Mouse (Mus musculus): ENCODE measurements around the gene Slc23a4.

Gene Slc23a4

DNA sequence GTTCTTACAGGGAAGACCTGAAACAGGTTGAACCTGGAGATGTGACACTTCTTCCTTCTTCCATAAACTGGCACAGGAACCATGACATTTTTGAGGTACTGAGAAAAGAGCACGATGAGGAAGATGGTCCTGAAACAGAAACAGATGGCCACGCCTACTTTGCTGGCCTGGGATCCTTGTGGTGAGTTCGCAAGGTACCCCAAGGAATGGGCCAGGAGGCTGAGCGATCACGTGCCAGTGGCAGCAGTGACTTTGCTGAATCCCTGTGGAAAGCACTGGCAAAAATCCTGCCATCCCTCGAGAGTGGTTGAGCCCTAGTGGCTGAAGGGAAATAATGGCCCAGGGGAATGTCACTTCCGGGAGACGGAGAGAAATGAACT is 32.4 kb downstream of the Slc23a4 start:
- DNase-seq (ENCODE audit: low read depth, low spot score), result no peak

DNA sequence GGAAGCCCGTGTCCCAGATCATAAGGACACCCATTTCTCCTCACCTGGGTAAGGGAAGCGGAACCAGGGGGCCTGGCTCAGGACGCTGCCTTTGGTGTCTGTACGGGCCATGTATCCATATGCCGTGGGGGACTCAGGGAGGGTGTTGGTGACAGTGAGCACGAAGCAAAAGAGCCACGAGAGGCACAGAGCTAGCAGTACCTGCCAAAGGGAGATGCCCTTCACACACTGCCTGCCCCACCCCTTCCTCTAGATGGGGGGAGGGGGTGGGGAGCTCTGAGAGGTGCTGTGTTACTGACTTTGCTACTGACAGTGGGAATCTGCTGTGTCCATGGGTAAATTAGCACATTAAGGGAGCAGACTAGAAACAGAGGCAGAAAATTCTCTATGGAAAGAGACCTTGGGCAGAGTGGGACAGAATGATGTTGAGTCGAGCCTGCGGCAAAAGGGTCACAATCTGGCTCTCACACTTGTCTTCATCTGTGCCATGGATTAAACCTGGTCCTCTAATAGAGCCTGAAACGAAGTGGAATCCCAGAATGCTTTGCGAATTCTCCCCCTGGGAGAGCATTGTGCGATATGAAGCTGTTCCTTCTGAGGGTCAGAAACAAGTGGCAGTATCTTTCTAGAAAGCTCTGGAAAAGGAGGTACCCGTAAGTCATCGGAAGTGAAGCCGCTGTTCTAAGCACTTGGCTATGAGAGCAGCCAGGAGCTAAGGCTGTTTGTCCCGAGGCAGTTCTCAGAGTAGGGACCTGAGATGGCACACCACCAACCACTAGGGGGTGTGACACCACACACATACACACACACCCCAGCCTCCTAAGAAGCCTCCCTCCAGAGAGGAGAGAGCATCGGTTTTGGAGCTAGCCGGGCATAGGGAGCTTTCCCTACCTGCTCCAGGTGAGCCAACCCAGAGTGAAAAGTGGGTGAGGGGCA is 33.0 kb downstream of the Slc23a4 start:
- no peak for DNase-seq (ENCODE audit: low read depth, low spot score)

GRCm38 (mm10) chr6:34951956-34952667 is 36.1 kb downstream of the Slc23a4 start:
- no peak for DNase-seq (ENCODE audit: low read depth, low spot score)

DNA sequence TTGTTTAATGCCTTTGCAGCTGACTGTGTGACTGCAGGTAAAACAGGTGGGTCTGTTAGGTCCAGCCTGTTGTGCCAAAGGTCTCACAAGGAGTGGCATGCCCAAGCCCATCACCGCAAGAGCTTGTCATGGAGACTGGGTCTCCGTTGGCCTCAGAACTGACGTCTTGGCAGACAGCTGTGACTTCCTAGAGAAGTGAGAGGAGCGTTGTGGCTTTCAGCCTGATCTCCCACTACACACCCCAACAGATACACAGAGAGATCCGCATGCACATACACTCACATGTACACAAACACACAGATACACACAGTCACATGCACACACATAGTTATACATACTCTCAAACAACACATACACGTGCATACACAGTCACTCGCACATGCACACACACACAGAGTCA is 36.7 kb downstream of the Slc23a4 start:
- DNase-seq (ENCODE audit: low read depth, low spot score), result no peak

DNA sequence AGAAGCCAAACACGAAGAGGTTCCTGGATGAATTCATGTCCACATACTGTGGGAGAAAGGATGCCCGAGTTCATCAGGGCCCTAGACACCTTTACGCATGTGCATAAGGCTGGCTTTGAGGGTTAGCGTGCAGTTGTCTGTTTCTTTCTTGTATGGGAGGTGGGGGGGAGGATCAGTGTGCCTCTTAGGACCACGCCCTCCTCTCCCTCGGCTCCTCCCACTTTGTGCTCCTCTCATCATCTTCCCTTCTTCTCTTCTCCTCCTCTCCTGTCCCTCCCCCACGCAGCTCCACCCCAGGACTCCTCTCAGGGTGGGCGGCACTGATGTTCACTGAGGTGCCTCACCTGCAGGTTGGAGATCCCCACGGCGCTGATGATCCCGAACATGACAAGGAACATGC is 39.7 kb downstream of the Slc23a4 start:
- no peak for DNase-seq (ENCODE audit: low read depth, low spot score)

DNA sequence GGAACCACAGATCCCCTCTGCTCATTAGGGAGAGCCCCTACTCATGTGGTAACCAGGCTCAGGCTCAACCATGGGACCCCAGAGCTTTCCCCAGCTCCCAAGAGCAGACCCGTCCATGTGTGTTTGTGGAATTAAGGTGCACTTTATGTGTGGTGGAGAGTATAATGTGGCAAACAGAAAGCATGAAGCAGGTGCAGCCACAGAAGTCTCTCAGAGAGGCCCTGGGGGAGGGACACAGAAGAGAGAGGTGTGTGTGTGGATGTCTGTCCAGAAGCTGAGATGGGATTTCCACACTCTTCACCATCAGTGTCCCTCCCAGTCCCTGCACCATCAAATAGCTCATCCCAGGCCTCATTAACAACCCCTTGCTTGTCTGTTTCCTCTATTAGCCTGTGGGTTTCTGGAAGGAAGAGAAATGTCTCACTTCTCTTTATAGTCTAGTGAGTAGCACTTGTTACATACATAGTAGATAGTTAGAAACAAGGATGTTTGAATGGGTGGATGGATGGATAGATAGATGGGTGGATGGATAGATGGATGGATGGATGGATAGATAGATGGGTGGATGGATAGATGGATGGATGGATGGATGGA is 41.6 kb downstream of the Slc23a4 start:
- DNase-seq (ENCODE audit: low read depth, low spot score), result no peak

DNA sequence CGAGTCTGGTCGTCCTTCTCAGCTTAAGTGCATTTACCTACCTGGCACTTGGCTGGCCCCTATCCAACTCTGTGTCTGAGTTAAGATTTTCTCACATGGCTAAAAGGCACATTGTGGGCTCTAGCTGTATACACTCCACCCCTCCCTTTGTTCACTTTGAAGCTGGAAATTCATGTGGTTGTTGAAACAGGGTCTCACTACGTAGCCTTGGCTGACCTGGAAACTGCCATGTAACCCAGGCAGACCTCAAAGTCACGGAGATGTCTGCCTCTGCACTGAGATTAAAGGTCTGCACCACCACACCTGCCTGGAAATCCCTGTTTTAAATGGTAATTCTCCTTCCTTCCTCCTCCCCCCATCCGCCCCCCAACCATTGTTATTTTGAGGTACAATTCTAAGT is 44.7 kb downstream of the Slc23a4 start:
- no peak for DNase-seq (ENCODE audit: low read depth, low spot score)

- DNase-seq (ENCODE audit: low read depth, low spot score), result no peak
Observed at GRCm38 (mm10) chr6:34942446-34942845, 45.8 kb downstream of the Slc23a4 start.

DNA sequence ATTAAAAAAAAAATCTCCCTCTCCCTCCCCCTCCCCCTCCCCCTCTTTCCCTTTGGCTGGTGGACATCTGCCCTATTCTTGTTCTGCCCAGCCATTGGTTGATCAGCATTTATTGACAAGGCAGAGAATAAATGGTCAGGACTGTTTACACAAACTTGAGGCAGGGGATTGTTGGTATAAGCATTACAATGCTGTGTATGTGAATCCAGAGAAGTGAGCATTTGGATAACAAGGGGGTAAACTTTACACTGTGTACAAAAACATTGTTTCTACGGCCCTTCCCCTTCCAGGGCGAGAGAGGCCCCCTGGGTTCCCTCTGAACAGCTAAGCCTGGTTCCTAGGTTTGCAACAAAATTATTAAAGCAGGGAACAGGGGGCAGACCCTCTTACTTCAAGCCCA is 46.7 kb downstream of the Slc23a4 start:
- DNase-seq (ENCODE audit: low read depth, low spot score), result no peak

- DNase-seq (ENCODE audit: low read depth, low spot score), result no peak
Observed at GRCm38 (mm10) chr6:34939451-34939850, 48.8 kb downstream of the Slc23a4 start.

GRCm38 (mm10) chr6:34938929-34939325 is 49.3 kb downstream of the Slc23a4 start:
- no peak for DNase-seq (ENCODE audit: low read depth, low spot score)

DNA sequence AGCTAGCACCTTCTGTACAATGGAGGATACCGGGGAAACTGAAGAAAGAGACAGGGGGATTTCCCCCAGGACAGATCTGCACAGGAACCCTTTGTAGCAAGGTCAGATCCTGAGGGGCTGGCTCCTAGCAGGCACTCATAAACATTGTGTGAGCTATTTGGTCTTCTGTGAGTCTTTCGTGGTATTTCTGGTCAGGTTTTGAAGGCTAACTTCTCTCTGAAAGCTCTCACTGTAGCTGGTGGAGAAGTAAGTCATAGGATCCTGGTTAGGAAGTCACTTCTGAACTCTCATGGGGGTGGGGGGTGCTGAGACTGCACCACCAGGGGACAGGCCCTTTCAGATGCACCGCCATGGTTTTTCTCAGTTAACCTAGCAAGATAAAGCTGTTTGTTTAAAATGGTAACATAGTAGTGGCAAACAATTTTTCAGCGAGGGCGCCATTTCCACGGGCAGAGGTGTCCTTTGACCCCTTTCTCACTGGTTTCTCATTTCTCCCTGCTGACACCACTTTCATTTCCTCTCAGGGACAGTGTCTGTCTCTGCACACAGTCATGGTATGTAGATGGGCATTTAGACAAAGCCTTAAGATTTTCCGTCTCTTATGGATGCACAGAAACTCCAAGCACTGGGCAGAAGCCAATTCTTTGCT is 49.8 kb downstream of the Slc23a4 start:
- no peak for DNase-seq (ENCODE audit: low read depth, low spot score)

GRCm38 (mm10) chr6:34936743-34937142 is 51.5 kb downstream of the Slc23a4 start:
- no peak for DNase-seq (ENCODE audit: low read depth, low spot score)

- no peak for DNase-seq (ENCODE audit: low read depth, low spot score)
Observed at GRCm38 (mm10) chr6:34932633-34933032, 55.6 kb downstream of the Slc23a4 start.

- no peak for DNase-seq (ENCODE audit: low read depth, low spot score)
Observed at GRCm38 (mm10) chr6:34927594-34927993, 60.6 kb downstream of the Slc23a4 start.

- DNase-seq (ENCODE audit: low read depth, low spot score), result peak; percentile 56
Observed at GRCm38 (mm10) chr6:34927156-34927555, 61.0 kb downstream of the Slc23a4 start.

GRCm38 (mm10) chr6:34921941-34922340 is 66.3 kb downstream of the Slc23a4 start:
- no peak for DNase-seq (ENCODE audit: low read depth, low spot score)

DNA sequence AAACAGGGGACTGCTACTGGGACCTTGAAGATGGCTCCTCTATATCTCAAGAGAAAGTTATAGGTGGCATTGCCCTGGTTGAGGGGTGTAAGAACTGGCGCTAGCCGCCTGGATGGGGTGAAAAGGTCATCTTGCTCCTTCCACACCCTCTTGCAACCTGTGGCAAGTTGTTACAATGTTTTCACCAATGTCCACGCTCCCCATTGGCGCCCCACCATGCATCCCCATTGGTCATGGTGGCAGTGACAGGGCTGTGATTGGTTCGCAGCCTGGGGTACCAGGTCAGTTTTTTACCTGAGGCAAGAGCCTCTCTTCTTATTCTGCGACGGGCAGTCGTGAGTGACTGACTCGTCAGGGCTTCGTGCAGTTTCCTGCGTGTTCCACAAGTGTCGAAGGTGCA is 67.6 kb downstream of the Slc23a4 start:
- DNase-seq (ENCODE audit: low read depth, low spot score), result no peak

- DNase-seq (ENCODE audit: low read depth, low spot score), result no peak
Observed at GRCm38 (mm10) chr6:34919956-34920355, 68.2 kb downstream of the Slc23a4 start, which contains the start of gene Stra8. TSS of gene Stra8 (plus strand) at chr6:34920163.

DNA sequence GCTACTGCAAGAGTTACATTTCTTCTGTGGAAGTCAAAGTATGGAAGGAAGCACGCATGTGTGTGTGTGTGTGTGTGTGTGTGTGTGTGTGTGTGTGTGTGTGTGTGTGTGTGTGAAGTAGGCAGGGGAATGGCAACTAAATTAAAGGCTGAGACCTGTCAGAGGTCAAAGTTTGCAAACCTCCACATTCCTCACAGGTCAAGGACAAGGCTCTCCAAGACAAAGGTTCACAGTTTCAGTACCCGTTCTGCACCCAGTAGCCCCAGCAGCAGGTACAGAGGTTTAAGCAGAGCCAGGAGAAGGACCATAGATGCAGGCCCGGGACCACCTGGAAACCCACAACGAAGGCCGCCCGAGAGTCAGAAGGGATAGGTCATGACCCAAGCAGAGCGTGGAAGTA is 69.1 kb downstream of the Slc23a4 start:
- no peak for DNase-seq (ENCODE audit: low read depth, low spot score)

GRCm38 (mm10) chr6:34914462-34914861 is 73.7 kb downstream of the Slc23a4 start:
- DNase-seq (ENCODE audit: low read depth, low spot score), result no peak
